Mouse (Mus musculus): ENCODE measurements around the gene Mapk14.

GRCm38 (mm10) chr17:28693086-28693485 is 2.0 kb downstream of the Mapk14 start:
- no peak for TF ChIP-seq CTCF (IDR thresholded peaks at IDR 0.05; ENCODE audit: low read depth, low read length)
- TF ChIP-seq POLR2A (IDR thresholded peaks at IDR 0.05; ENCODE audit: insufficient read depth, low read length): no peak
- TF ChIP-seq EP300 (IDR thresholded peaks at IDR 0.05; ENCODE audit: insufficient read depth, low read depth, low read length): no peak

Data from ES-Bruce4 (cell line).